Mouse (Mus musculus) lung, embryonic 15.5 days (tissue): ENCODE results near the gene Rsrp1. TPM values are rescaled to one million over a fixed set of nuclear protein-coding genes. Genes with fewer than 3 reads are reported as not detected.

ENCODE experiments used
- ATAC-seq: fragments of 200-750 bp; cut with Nextera tagmentation; 2 replicates; pipeline ENCODE4 v1.8.0; 2017; ENCODE audit warnings: moderate number of reproducible peaks, borderline replicate concordance; ENCODE audit not compliant: low FRiP score, low TSS enrichment; ENCODE audit errors: extremely low read depth
- H3K27ac ChIP-seq: fragments of 300-500 bp; sonication (generic); 2 replicates; pipeline ENCODE4 v1.5.1; 2015; ENCODE audit warnings: moderate library complexity, mild to moderate bottlenecking, inconsistent platforms
- H3K27me3 ChIP-seq: fragments of 300-500 bp; sonication (generic); 2 replicates; pipeline ENCODE4 v1.6.1; 2015; ENCODE audit warnings: inconsistent platforms
- H3K36me3 ChIP-seq: fragments of 300-500 bp; sonication (generic); 2 replicates; pipeline ENCODE4 v1.6.1; 2015; ENCODE audit warnings: inconsistent platforms
- H3K4me1 ChIP-seq: fragments of 300-500 bp; sonication (generic); 2 replicates; pipeline ENCODE4 v1.6.1; 2015; ENCODE audit warnings: inconsistent platforms
- H3K4me2 ChIP-seq: fragments of 300-500 bp; sonication (generic); 2 replicates; pipeline ENCODE4 v1.6.1; 2015; ENCODE audit warnings: inconsistent platforms, mild to moderate bottlenecking, moderate library complexity
- H3K4me3 ChIP-seq: fragments of 300-500 bp; sonication (generic); 2 replicates; pipeline ENCODE4 v1.5.1; 2015; ENCODE audit warnings: mild to moderate bottlenecking, inconsistent platforms
- H3K9ac ChIP-seq: fragments of 300-500 bp; sonication (generic); 2 replicates; pipeline ENCODE4 v1.6.1; 2015; ENCODE audit warnings: inconsistent platforms
- H3K9me3 ChIP-seq: fragments of 300-500 bp; sonication (generic); 2 replicates; pipeline ENCODE4 v1.6.1; 2016; ENCODE audit warnings: inconsistent platforms
- WGBS: fragments of 180-500 bp; shearing (Covaris S2); methylation state at CpG from one replicate; pipeline ENCODE4 v1.1.7; 2015; 5-methylcytosine and 5-hydroxymethylcytosine counted together
- polyA plus RNA-seq: library from polyadenylated mRNA; unstranded; fragments of >200 nt; fragmentation: Nextera tagmentation; extraction: Ambion mirVana; gene quantifications from 2 replicates; pipeline ENCODE4 v1.2.1, GENCODE M21; 2015

The Rsrp1 gene
- polyA plus RNA-seq, 1 experiment from 2014 or later: 412 TPM

- peaks cover 19% of the 10 kb centered on the region for H3K4me1 ChIP-seq
- H3K27me3 ChIP-seq: no peaks in the 10 kb centered on the region
- peak overlapping the region; percentile 85 for H3K4me3 ChIP-seq
- H3K36me3 ChIP-seq: peaks cover 30% of the 10 kb centered on the region
- H3K27ac ChIP-seq: peak overlapping the region; percentile 90
- under 1% methylated on average over 75 of the region's 75 CpGs for WGBS
- H3K4me2 ChIP-seq: peak overlapping the region; percentile 69
- H3K9me3 ChIP-seq: no peaks in the 10 kb centered on the region
- H3K9ac ChIP-seq: peak overlapping the region; percentile 95
- peak; percentile 39 for ATAC-seq
Measured at GRCm38 (mm10) chr4:134924019-134924741, 788 bp downstream of the Rsrp1 start.

- Histone ChIP-seq H3K9me3 (no peaks in the 10 kb centered on the region), H3K4me3 (peak overlapping the region; percentile 85), H3K4me2 (peak overlapping the region; percentile 69), H3K27me3 (no peaks in the 10 kb centered on the region), H3K9ac (peak overlapping the region; percentile 33; the same call in 1 of the 2 replicates), H3K36me3 (peaks cover 30% of the 10 kb centered on the region), H3K27ac (no peak overlapping the region), H3K4me1 (peaks cover 21% of the 10 kb centered on the region)
- no peak for ATAC-seq
- 65% methylated on average over 8 of the region's 8 CpGs for WGBS
Measured at GRCm38 (mm10) chr4:134925206-134925605, 1.8 kb downstream of the Rsrp1 start.

- ATAC-seq: no peak
- 60% methylated on average over 5 of the region's 5 CpGs for WGBS
- H3K4me3 ChIP-seq: no peak overlapping the region
Measured at GRCm38 (mm10) chr4:134927815-134928463, 4.5 kb downstream of the Rsrp1 start.

GRCm38 (mm10) chr4:134928464-134928836 lies 5.1 kb downstream of the Rsrp1 start:
- Histone ChIP-seq H3K9ac (no peak overlapping the region), H3K4me1 (peaks cover 30% of the 10 kb centered on the region), H3K9me3 (no peaks in the 10 kb centered on the region), H3K36me3 (peaks cover 38% of the 10 kb centered on the region), H3K4me2 (no peak overlapping the region), H3K4me3 (no peak overlapping the region), H3K27ac (no peak overlapping the region), H3K27me3 (no peaks in the 10 kb centered on the region)
- ATAC-seq: no peak
- 75% methylated on average over 1 of the region's 1 CpGs for WGBS

More at GRCm38 (mm10) chr4:134927815-134928463, 4.5 kb downstream of the Rsrp1 start:
- peaks cover 30% of the 10 kb centered on the region for H3K4me1 ChIP-seq
- H3K4me2 ChIP-seq: no peak overlapping the region
- H3K9ac ChIP-seq: no peak overlapping the region
- H3K27me3 ChIP-seq: no peaks in the 10 kb centered on the region
- no peak overlapping the region for H3K27ac ChIP-seq
- H3K9me3 ChIP-seq: no peaks in the 10 kb centered on the region
- peaks cover 33% of the 10 kb centered on the region for H3K36me3 ChIP-seq

GRCm38 (mm10) chr4:134929536-134929935 lies 6.1 kb downstream of the Rsrp1 start:
- no peak overlapping the region for H3K9ac ChIP-seq
- H3K36me3 ChIP-seq: peaks cover 49% of the 10 kb centered on the region
- H3K4me3 ChIP-seq: no peak overlapping the region
- no peak overlapping the region for H3K4me2 ChIP-seq
- peaks cover 30% of the 10 kb centered on the region for H3K4me1 ChIP-seq
- no peak overlapping the region for H3K27ac ChIP-seq
- WGBS: 81% methylated on average over 4 of the region's 4 CpGs
- no peaks in the 10 kb centered on the region for H3K27me3 ChIP-seq
- no peak for ATAC-seq
- no peaks in the 10 kb centered on the region for H3K9me3 ChIP-seq

GRCm38 (mm10) chr4:134930190-134930589 lies 6.8 kb downstream of the Rsrp1 start:
- Histone ChIP-seq H3K36me3 (peaks cover 54% of the 10 kb centered on the region), H3K4me2 (peak overlapping the region; percentile 84), H3K27ac (peak overlapping the region; percentile 29; the same call in 1 of the 2 replicates), H3K4me3 (peak overlapping the region; percentile 90), H3K9me3 (no peaks in the 10 kb centered on the region), H3K27me3 (no peaks in the 10 kb centered on the region), H3K9ac (peak overlapping the region; percentile 34; the same call in 1 of the 2 replicates), H3K4me1 (peaks cover 28% of the 10 kb centered on the region)
- ATAC-seq: no peak
- 23% methylated on average over 9 of the region's 9 CpGs for WGBS

GRCm38 (mm10) chr4:134930684-134931481 lies 7.5 kb downstream of the Rsrp1 start, which contains the start of gene Syf2:
Gene Syf2, plus strand, starts transcription at chr4:134930898.
- no peaks in the 10 kb centered on the region for H3K27me3 ChIP-seq
- H3K27ac ChIP-seq: peak within 1 kb of the TSS; percentile 67
- no peaks in the 10 kb centered on the region for H3K9me3 ChIP-seq
- peak within 1 kb of the TSS; percentile 90 for H3K4me3 ChIP-seq
- peak within 1 kb of the TSS; percentile 84 for H3K4me2 ChIP-seq
- ATAC-seq: peak; percentile 93
- H3K9ac ChIP-seq: peak within 1 kb of the TSS; percentile 74
- WGBS: under 1% methylated on average over 62 of the region's 68 CpGs
- peaks cover 54% of the 10 kb centered on the region for H3K36me3 ChIP-seq
- H3K4me1 ChIP-seq: peaks cover 22% of the 10 kb centered on the region

GRCm38 (mm10) chr4:134937240-134938176 lies 14.1 kb downstream of the Rsrp1 start:
- Histone ChIP-seq H3K4me2 (no peak overlapping the region), H3K36me3 (peaks cover 46% of the 10 kb centered on the region), H3K9ac (no peak overlapping the region), H3K4me3 (no peak overlapping the region), H3K4me1 (no peaks in the 10 kb centered on the region), H3K27ac (no peak overlapping the region), H3K9me3 (no peaks in the 10 kb centered on the region), H3K27me3 (peaks cover 9% of the 10 kb centered on the region; the same call in 1 of the 2 replicates)
- no peak; the same call in 1 of the 2 replicates for ATAC-seq
- whole genome bisulfite sequencing: 43% methylated on average over 17 of the region's 17 CpGs

- H3K9ac ChIP-seq: no peak overlapping the region
- H3K4me1 ChIP-seq: 0 out of 2 replicates have a peak, but pooled peaks cover 3% of the 10 kb centered on the region
- H3K4me3 ChIP-seq: no peak overlapping the region
- no peak for ATAC-seq
- no peaks in the 10 kb centered on the region for H3K9me3 ChIP-seq
- peaks cover 31% of the 10 kb centered on the region for H3K27me3 ChIP-seq
- no peak overlapping the region for H3K27ac ChIP-seq
- WGBS: 51% methylated on average over 9 of the region's 9 CpGs
- H3K4me2 ChIP-seq: peak overlapping the region; percentile 31
- H3K36me3 ChIP-seq: peaks cover 24% of the 10 kb centered on the region
Measured at GRCm38 (mm10) chr4:134939900-134940299, 16.5 kb downstream of the Rsrp1 start.

GRCm38 (mm10) chr4:134943758-134944538 lies 20.6 kb downstream of the Rsrp1 start:
- Histone ChIP-seq H3K9ac (no peak overlapping the region), H3K27me3 (peaks cover 39% of the 10 kb centered on the region), H3K4me2 (no peak overlapping the region), H3K9me3 (no peaks in the 10 kb centered on the region), H3K4me1 (peaks cover 9% of the 10 kb centered on the region), H3K36me3 (no peaks in the 10 kb centered on the region), H3K27ac (no peak overlapping the region), H3K4me3 (no peak overlapping the region)
- WGBS: 28% methylated on average over 27 of the region's 27 CpGs
- peak; percentile 29; the same call in 1 of the 2 replicates for ATAC-seq
